Mouse (Mus musculus) neural tube, embryonic 13.5 days (tissue): ENCODE measurements around the gene Ddhd1. TPM values are rescaled to one million over a fixed set of nuclear protein-coding genes. Genes with fewer than 3 reads are reported as not detected.

Source experiments
- microRNA-seq: library from miRNA; unstranded; fragments of <30 nt; microRNA quantifications from one replicate; pipeline ENCODE4, GENCODE M21; 2016
- polyA plus RNA-seq: library from polyadenylated mRNA; unstranded; fragments of >200 nt; fragmentation: Nextera tagmentation; extraction: Ambion mirVana; gene quantifications from 2 replicates; pipeline ENCODE4 v1.2.1, GENCODE M21; 2015

The Ddhd1 gene
- polyA plus RNA-seq, 1 experiment from 2014 or later, result 17.8 TPM

Small RNA genes within 50 kb of the gene (microRNA-seq; reads per million reads assigned to microRNA genes)
- 0.44 reads per million for gene Mir5131

Other genes starting within 250 kb of the Ddhd1 start
- gene Fermt2, start 128.0 kb downstream of the Ddhd1 start, polyA plus RNA-seq, result 85.0 and 85.5 TPM in 2 replicates